Mouse (Mus musculus) embryonic fibroblast, embryonic 13.5 days (primary cell): ENCODE results near the gene Gm28308.

ENCODE experiments used
- CTCF ChIP-seq: IDR thresholded peaks from 2 replicates; pipeline ENCODE4 v1.5.1; 2011; ENCODE audit warnings: mild to moderate bottlenecking, control low read depth, low read length, moderate library complexity, borderline replicate concordance; ENCODE audit not compliant: insufficient read depth
- POLR2A ChIP-seq: IDR thresholded peaks from 2 replicates; pipeline ENCODE4 v1.6.1; 2011; ENCODE audit warnings: low read depth, mild to moderate bottlenecking, control low read depth, low read length, moderate library complexity

DNA sequence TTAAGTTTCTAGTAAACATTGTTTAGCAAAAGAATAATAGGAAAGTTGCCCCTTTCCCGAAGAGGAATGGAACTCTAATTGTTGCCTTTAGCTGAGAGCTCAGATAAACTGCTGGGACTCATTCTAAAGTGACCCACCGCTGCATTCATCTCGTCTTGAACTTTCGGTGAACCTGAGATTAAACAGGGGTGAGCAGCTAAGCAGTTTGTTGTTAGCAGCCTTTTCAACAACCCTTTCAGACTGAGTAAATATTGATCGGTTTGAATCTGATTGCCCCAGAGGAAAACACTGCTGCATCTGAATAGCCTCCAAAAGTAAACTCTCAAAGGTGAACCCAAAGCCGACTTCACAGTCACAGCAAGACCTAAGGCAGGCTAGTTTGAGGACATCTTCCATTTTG lies 59.9 kb downstream of the Gm28308 start:
- no peak for TF ChIP-seq POLR2A
- TF ChIP-seq CTCF, result no peak
